In the genomic region with DNA sequence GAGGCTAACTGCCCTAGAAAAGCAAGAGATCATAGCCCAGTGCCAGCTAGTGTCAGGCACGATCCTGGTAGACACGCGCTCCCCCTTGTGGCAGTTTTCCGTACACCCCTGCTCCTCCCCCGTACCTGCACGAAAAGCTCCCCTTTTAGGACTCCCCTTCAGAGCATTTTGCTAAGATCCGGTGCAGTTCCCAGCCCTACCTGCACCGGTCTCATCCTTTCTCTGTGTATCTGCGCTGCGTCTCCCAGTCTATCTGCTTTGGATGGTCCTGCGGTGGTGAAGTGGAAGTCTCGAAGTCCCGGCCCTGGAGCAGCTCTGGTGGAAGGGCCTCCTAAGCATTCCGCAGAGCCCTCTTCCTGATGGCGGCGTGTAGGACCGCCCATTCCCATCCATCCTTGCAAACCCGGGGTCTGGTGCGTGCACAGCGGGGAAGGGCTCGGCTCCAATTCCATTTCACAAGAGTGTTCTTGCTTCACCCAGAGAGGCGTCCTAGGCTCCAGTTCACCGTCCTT, we compare ENCODE assay signal across 7 mouse cellular contexts. TPM values are rescaled to one million over a fixed set of nuclear protein-coding genes. Genes with fewer than 3 reads are reported as not detected.
A peak's percentile ranks its signal among the peaks of the same experiment; 100 is the strongest.
DNase-seq lines count a peak whose midpoint lies in the region; ATAC-seq lines count a peak whose summit lies in the region.

Fcor (minus strand) TSS at position 383 of the 512 bp plus-strand sequence.

- peaks cover 10% of the 10 kb centered on the region for H3K4me1 ChIP-seq in embryonic facial prominence, embryonic 10.5 days
- H3K4me1 ChIP-seq in limb, embryonic 10.5 days = peaks cover 7% of the 10 kb centered on the region; the same call in 1 of the 2 replicates
- H3K4me1 ChIP-seq in midbrain, embryonic 13.5 days (replicated peaks) = peaks cover 5% of the 10 kb centered on the region

- H3K27ac ChIP-seq in embryonic facial prominence, embryonic 10.5 days (replicated peaks) = peak within 1 kb of the TSS; percentile 84
- peak within 1 kb of the TSS; percentile 84 for H3K27ac ChIP-seq in limb, embryonic 10.5 days
- peak within 1 kb of the TSS; percentile 70 for H3K27ac ChIP-seq in midbrain, embryonic 13.5 days

- under 1% methylated on average over 23 of the region's 23 CpGs for WGBS in embryonic facial prominence, embryonic 10.5 days
- under 1% methylated on average over 23 of the region's 23 CpGs for WGBS in limb, embryonic 10.5 days
- under 1% methylated on average over 23 of the region's 23 CpGs for WGBS in midbrain, embryonic 13.5 days

- H3K36me3 ChIP-seq in embryonic facial prominence, embryonic 10.5 days (replicated peaks) = no peaks in the 10 kb centered on the region
- H3K36me3 ChIP-seq in limb, embryonic 10.5 days = no peaks in the 10 kb centered on the region
- H3K36me3 ChIP-seq in midbrain, embryonic 13.5 days = no peaks in the 10 kb centered on the region

- peak; percentile 91 for DNase-seq in adrenal gland, postnatal 10 days
- DNase-seq in embryonic facial prominence, embryonic 10.5 days (ENCODE audit: low spot score) = peak; percentile 87
- DNase-seq in kidney, adult 11 months = peak; percentile 78
- peak; percentile 91 for DNase-seq in limb, embryonic 10.5 days (ENCODE audit: low spot score)
- DNase-seq in spleen, adult 18-20 months = peak; percentile 73 to 91

- H3K9ac ChIP-seq in midbrain, embryonic 13.5 days (replicated peaks) = peak within 1 kb of the TSS; percentile 55

- ATAC-seq in granulocyte monocyte progenitor cell, adult 5-6 weeks (replicated peaks; ENCODE audit: poor library complexity, severe bottlenecking) = peak; percentile 54
- peak; percentile 88 for ATAC-seq in midbrain, embryonic 13.5 days

- H3K4me2 ChIP-seq in midbrain, embryonic 13.5 days (replicated peaks) = peak within 1 kb of the TSS; percentile 53

- H3K9me3 ChIP-seq in embryonic facial prominence, embryonic 10.5 days = no peaks in the 10 kb centered on the region
- no peaks in the 10 kb centered on the region for H3K9me3 ChIP-seq in limb, embryonic 10.5 days (replicated peaks)
- H3K9me3 ChIP-seq in midbrain, embryonic 13.5 days = no peaks in the 10 kb centered on the region

- H3K4me3 ChIP-seq in embryonic facial prominence, embryonic 10.5 days = peak within 1 kb of the TSS; percentile 64
- peak within 1 kb of the TSS; percentile 58 for H3K4me3 ChIP-seq in limb, embryonic 10.5 days
- H3K4me3 ChIP-seq in midbrain, embryonic 13.5 days (replicated peaks) = peak within 1 kb of the TSS; percentile 47

- no peaks in the 10 kb centered on the region for H3K27me3 ChIP-seq in embryonic facial prominence, embryonic 10.5 days (replicated peaks; ENCODE audit: low read depth, poor library complexity, severe bottlenecking)
- no peaks in the 10 kb centered on the region for H3K27me3 ChIP-seq in limb, embryonic 10.5 days (ENCODE audit: low read depth, poor library complexity, severe bottlenecking)
- H3K27me3 ChIP-seq in midbrain, embryonic 13.5 days = no peaks in the 10 kb centered on the region

RNA-seq across cellular contexts. Expression of gene Fcor, which starts in this region (rescaled TPM):
- 10 to 100 TPM; 28.3 to 29.9 TPM for total RNA-seq in adrenal gland, postnatal 10 days (2021)
- 7.3 and 8.2 TPM in 2 replicates for polyA plus RNA-seq in embryonic facial prominence, embryonic 10.5 days (2016; fragmentation: Nextera tagmentation; extraction: Ambion mirVana)
- 27.9 and 43.5 TPM in 2 replicates for total RNA-seq in granulocyte monocyte progenitor cell, adult 5-6 weeks (2014; fragmentation: Nextera tagmentation)
- 13.1 and 14.4 TPM in 2 replicates for total RNA-seq in granulocyte monocyte progenitor cell, adult 5-6 weeks (2017)
- polyA plus RNA-seq in limb, embryonic 10.5 days (2016; fragmentation: Nextera tagmentation; extraction: Ambion mirVana) = 11.0 and 12.6 TPM in 2 replicates
- polyA plus RNA-seq in midbrain, embryonic 13.5 days (2015; fragmentation: Nextera tagmentation; extraction: Ambion mirVana) = 9.6 and 12.4 TPM in 2 replicates

Comparison
In these comparisons a context has a peak if more than half of its experiments do, and no peak if none do; other contexts are left out.
1. Peak in every context shown above with its lines: DNase-seq, ATAC-seq, H3K4me3 ChIP-seq and H3K27ac ChIP-seq.